Mouse (Mus musculus) liver, embryonic 18 days (tissue): ENCODE measurements around the gene Psma3. TPM values are rescaled to one million over a fixed set of nuclear protein-coding genes. Genes with fewer than 3 reads are reported as not detected.

Experiments
- polyA plus RNA-seq: library from polyadenylated mRNA; depleted of rRNA; stranded (reverse); fragments of >200 nt; gene quantifications from 2 replicates; pipeline ENCODE4 v1.2.3, GENCODE M21; 2012; rRNA removed

The Psma3 gene
- polyA plus RNA-seq: 112 and 128 TPM in 2 replicates

DNA sequence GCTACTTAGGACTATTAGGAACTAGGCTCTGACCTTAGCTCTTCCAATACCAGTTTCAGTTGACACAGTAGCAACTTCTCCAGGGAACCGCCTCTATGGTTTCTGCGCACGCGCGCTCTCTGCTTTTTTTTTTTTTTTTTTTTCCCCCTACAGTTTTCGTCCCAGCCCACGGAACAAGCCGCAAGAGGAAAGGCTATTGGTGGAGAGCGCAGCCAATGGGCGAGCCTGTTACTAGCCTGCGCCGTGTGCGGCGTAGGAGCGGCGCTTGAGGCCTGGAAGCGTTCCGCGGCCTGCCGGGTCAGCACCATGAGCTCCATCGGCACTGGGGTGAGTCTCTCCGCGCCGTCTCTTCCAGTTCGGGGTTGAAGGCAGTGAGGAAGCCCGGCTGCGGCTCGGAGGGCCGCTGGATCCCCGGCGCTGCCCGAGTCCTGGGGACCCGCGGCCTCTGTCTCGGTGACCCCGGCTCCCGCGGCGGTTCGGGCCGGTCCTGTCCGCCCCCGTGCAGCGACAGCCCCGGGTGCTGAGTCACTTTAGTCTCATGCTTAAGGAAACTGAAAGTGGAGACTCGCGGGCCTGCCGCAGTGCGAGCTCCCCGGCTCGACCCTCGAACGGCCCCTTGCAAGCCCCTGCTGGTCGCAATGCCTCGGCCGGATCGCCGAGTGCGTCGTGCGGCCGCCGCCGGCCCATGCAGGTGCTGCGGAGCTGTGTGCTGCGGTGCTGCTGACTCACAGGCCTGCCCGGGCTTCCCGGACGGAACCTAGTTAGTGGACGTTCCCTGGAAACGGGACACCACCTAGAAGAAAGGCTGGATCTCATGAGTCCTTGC is at the start of gene Psma3:
Psma3 (plus strand) TSS at position 181 of the 826 bp plus-strand sequence.

DNA sequence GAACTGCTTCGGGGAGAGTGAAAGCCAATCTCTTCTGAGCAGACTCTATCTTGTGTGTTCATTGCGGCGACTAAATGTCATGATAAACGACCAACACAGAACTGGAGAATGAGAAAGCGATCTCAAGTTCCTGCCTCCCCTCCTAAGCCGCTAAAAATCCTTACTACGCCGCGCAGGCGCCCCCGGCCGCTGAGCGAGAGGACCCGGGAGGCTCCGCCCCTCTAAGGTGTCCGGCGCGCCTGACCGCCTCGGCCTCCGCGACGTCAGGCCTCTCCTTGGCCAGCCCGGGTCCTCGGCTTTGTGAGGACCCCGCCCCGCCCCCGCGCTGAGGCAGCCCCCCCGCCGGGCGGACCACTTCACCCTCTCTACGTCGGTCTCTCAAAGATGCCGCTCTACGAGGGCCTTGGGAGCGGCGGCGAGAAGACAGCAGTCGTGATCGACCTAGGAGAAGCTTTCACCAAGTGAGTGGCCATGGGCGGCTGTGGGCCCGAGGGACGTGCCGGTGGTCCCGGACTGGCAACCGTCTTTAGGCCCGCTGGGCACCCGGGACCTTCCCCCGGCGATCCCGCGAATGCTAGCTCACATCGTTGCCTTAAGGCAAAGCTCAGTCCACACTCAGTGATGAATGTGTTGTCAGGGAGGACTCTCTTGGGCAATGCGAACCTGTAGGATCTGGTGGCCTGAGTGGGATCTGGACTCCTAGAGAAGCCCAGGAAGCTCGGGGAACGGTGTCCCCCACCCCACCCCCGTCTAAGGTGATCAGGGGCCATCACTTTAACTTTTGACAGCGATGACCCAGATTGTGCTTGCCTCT is 36.6 kb upstream of the Psma3 start, which contains the start of gene Actr10:
Actr10 (plus strand) TSS at position 287 of the 814 bp plus-strand sequence.

DNA sequence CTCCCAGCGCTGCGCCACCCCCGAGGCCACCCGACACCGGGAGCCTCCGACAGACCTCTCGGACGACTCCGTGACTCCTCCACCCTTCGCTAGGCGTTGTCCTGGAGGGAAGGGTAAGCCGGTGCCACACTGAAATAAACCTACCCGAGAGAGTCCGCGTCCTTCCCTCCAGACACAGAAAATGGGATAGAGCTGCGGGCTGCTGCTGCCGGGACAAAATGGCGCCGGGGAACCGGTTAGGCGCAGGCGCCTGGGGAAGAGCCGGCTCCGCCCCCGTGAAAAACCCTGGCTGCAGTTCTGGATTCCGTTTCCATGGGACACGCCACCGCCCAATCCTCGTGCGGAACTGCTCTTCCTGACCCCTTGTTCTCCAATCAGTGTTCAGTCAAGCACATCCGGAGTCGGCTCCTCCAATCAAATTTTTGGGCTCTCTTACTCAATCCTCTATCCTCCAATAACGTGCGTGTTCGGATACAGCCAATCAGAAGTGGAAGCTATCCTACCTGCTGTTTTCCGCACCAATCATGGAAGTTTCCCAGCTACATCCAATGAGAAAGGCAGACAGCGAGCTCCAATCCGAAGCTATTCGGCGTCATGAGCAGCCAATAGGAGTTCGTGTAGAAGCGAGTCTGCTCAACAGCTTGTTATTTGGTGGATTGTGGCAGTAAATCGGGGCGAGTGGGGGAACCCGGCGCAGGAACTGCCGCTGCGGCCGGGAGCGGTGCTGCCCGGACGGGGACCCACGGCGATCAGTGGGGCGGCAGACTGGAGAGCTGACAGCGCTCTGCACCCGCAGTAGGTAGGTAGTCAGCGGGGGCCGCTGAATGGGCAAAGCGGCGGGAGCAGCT is 41.2 kb downstream of the Psma3 start, which contains the start of gene Arid4a:
Arid4a (plus strand) TSS at position 628 of the 848 bp plus-strand sequence.

Other genes with a start within 250 kb of the Psma3 start
- 2.2 and 2.3 TPM in 2 replicates for gene Frmd6, start 149.1 kb upstream of the Psma3 start, polyA plus RNA-seq
- gene Actr10, start 36.8 kb upstream of the Psma3 start, polyA plus RNA-seq: 25.5 and 25.6 TPM in 2 replicates
- 4.2 and 4.8 TPM in 2 replicates for gene Arid4a, start 41.4 kb downstream of the Psma3 start, polyA plus RNA-seq
- not detected in 2 replicates for gene Tomm20l, start 136.8 kb downstream of the Psma3 start, polyA plus RNA-seq
- 28.3 and 32.4 TPM in 2 replicates for gene Timm9, start 162.1 kb downstream of the Psma3 start, polyA plus RNA-seq
- 1.9 and 2.0 TPM in 2 replicates for gene 2700049A03Rik, start 162.2 kb downstream of the Psma3 start, polyA plus RNA-seq